Mouse (Mus musculus) kidney, embryonic 15.5 days (tissue): ENCODE results near the gene Cdk8. TPM values are rescaled to one million over a fixed set of nuclear protein-coding genes. Genes with fewer than 3 reads are reported as not detected.

Experiments used
- ATAC-seq: fragments of 200-750 bp; cut with Nextera tagmentation; replicated peaks from 2 replicates; pipeline ENCODE4 v1.8.0; 2017; ENCODE audit warnings: moderate TSS enrichment; ENCODE audit not compliant: low FRiP score
- H3K27ac ChIP-seq: fragments of 300-500 bp; sonication (generic); 2 replicates; pipeline ENCODE4 v1.5.1; 2015; ENCODE audit warnings: mild to moderate bottlenecking, inconsistent platforms
- H3K27me3 ChIP-seq: fragments of 300-500 bp; sonication (generic); 2 replicates; pipeline ENCODE4 v1.6.1; 2015; ENCODE audit warnings: inconsistent platforms
- H3K36me3 ChIP-seq: fragments of 300-500 bp; sonication (generic); 2 replicates; pipeline ENCODE4 v1.6.1; 2015; ENCODE audit warnings: inconsistent platforms
- H3K4me1 ChIP-seq: fragments of 300-500 bp; sonication (generic); 2 replicates; pipeline ENCODE4 v1.6.1; 2015; ENCODE audit warnings: inconsistent platforms
- H3K4me2 ChIP-seq: fragments of 300-500 bp; sonication (generic); 2 replicates; pipeline ENCODE4 v1.6.1; 2015; ENCODE audit warnings: moderate library complexity, mild to moderate bottlenecking, inconsistent platforms
- H3K4me3 ChIP-seq: fragments of 300-500 bp; sonication (generic); replicated peaks from 2 replicates; pipeline ENCODE4 v1.5.1; 2015; ENCODE audit warnings: mild to moderate bottlenecking, inconsistent platforms
- H3K9ac ChIP-seq: fragments of 300-500 bp; sonication (generic); 2 replicates; pipeline ENCODE4 v1.6.1; 2015; ENCODE audit warnings: mild to moderate bottlenecking, inconsistent platforms
- H3K9me3 ChIP-seq: fragments of 300-500 bp; sonication (generic); replicated peaks from 2 replicates; pipeline ENCODE4 v1.6.1; 2016; ENCODE audit warnings: inconsistent platforms
- WGBS: fragments of 180-500 bp; shearing (Covaris S2); methylation state at CpG from one replicate; pipeline ENCODE4 v1.1.7; 2015; ENCODE audit warnings: mixed read lengths; 5-methylcytosine and 5-hydroxymethylcytosine counted together
- polyA plus RNA-seq: library from polyadenylated mRNA; unstranded; fragments of >200 nt; fragmentation: Nextera tagmentation; extraction: Ambion mirVana; gene quantifications from 2 replicates; pipeline ENCODE4 v1.2.1, GENCODE M21; 2015

The Cdk8 gene
- polyA plus RNA-seq, 1 experiment from 2014 or later: 19.0 TPM

- H3K27ac ChIP-seq: no peak overlapping the region
These were observed 57.0 kb downstream of the Cdk8 start for GRCm38 (mm10) chr5:146288048-146288501.

GRCm38 (mm10) chr5:146289921-146290320 is 58.9 kb downstream of the Cdk8 start:
- no peaks in the 10 kb centered on the region for H3K9me3 ChIP-seq
- H3K9ac ChIP-seq: no peak overlapping the region
- H3K36me3 ChIP-seq: peaks cover 62% of the 10 kb centered on the region
- ATAC-seq: peak; percentile 50; the same call in 1 of the 2 replicates
- 62% methylated on average over 7 of the region's 7 CpGs for WGBS
- H3K4me1 ChIP-seq: 0 out of 2 replicates have a peak, but pooled peaks cover 3% of the 10 kb centered on the region
- H3K4me3 ChIP-seq: no peak overlapping the region
- no peak overlapping the region for H3K4me2 ChIP-seq
- H3K27me3 ChIP-seq: no peaks in the 10 kb centered on the region
- H3K27ac ChIP-seq: 0 out of 2 replicates have a peak overlapping the region, but pooled peaks have one; percentile 28

More at GRCm38 (mm10) chr5:146288048-146288501, 57.0 kb downstream of the Cdk8 start:
- Histone ChIP-seq H3K9me3 (no peaks in the 10 kb centered on the region), H3K27me3 (no peaks in the 10 kb centered on the region), H3K9ac (no peak overlapping the region), H3K4me1 (0 out of 2 replicates have a peak, but pooled peaks cover 3% of the 10 kb centered on the region), H3K4me2 (no peak overlapping the region), H3K36me3 (peaks cover 70% of the 10 kb centered on the region), H3K4me3 (no peak overlapping the region)
- 87% methylated on average over 13 of the region's 13 CpGs for WGBS
- no peak for ATAC-seq

- 0 out of 2 replicates have a peak overlapping the region, but pooled peaks have one; percentile 28 for H3K27ac ChIP-seq
- H3K4me3 ChIP-seq: no peak overlapping the region
These were observed 59.4 kb downstream of the Cdk8 start for GRCm38 (mm10) chr5:146290446-146290845.

GRCm38 (mm10) chr5:146291560-146291959 is 60.5 kb downstream of the Cdk8 start:
- Histone ChIP-seq H3K4me2 (no peak overlapping the region), H3K9me3 (no peaks in the 10 kb centered on the region), H3K9ac (no peak overlapping the region), H3K27ac (no peak overlapping the region), H3K4me1 (0 out of 2 replicates have a peak, but pooled peaks cover 3% of the 10 kb centered on the region), H3K36me3 (peaks cover 55% of the 10 kb centered on the region), H3K4me3 (no peak overlapping the region), H3K27me3 (no peaks in the 10 kb centered on the region)
- 87% methylated on average over 5 of the region's 5 CpGs for WGBS
- ATAC-seq: no peak

More at GRCm38 (mm10) chr5:146290446-146290845, 59.4 kb downstream of the Cdk8 start:
- peaks cover 58% of the 10 kb centered on the region for H3K36me3 ChIP-seq
- no peak overlapping the region for H3K4me2 ChIP-seq
- H3K27me3 ChIP-seq: no peaks in the 10 kb centered on the region
- H3K9ac ChIP-seq: no peak overlapping the region
- no peaks in the 10 kb centered on the region for H3K9me3 ChIP-seq
- 0 out of 2 replicates have a peak, but pooled peaks have one; percentile 27 for ATAC-seq
- 0 out of 2 replicates have a peak, but pooled peaks cover 3% of the 10 kb centered on the region for H3K4me1 ChIP-seq
- WGBS: 76% methylated on average over 5 of the region's 5 CpGs

- H3K4me2 ChIP-seq: no peak overlapping the region
- no peak overlapping the region for H3K4me3 ChIP-seq
- no peaks in the 10 kb centered on the region for H3K27me3 ChIP-seq
- ATAC-seq: no peak
- H3K9me3 ChIP-seq: no peaks in the 10 kb centered on the region
- WGBS: 89% methylated on average over 5 of the region's 5 CpGs
- peaks cover 54% of the 10 kb centered on the region for H3K36me3 ChIP-seq
- no peak overlapping the region for H3K27ac ChIP-seq
- 0 out of 2 replicates have a peak, but pooled peaks cover 3% of the 10 kb centered on the region for H3K4me1 ChIP-seq
- no peak overlapping the region for H3K9ac ChIP-seq
These were observed 62.1 kb downstream of the Cdk8 start for GRCm38 (mm10) chr5:146292896-146293680.

GRCm38 (mm10) chr5:146293919-146294700 is 63.1 kb downstream of the Cdk8 start:
- Histone ChIP-seq H3K4me1 (peaks cover 10% of the 10 kb centered on the region; the same call in 1 of the 2 replicates), H3K4me3 (no peak overlapping the region), H3K9ac (no peak overlapping the region), H3K36me3 (peaks cover 56% of the 10 kb centered on the region), H3K9me3 (no peaks in the 10 kb centered on the region), H3K4me2 (no peak overlapping the region), H3K27ac (0 out of 2 replicates have a peak overlapping the region, but pooled peaks have one; percentile 14), H3K27me3 (no peaks in the 10 kb centered on the region)
- 89% methylated on average over 11 of the region's 11 CpGs for WGBS
- ATAC-seq: no peak

- no peak overlapping the region for H3K4me2 ChIP-seq
- 96% methylated on average over 5 of the region's 5 CpGs for WGBS
- H3K36me3 ChIP-seq: peaks cover 57% of the 10 kb centered on the region
- ATAC-seq: no peak
- no peak overlapping the region for H3K9ac ChIP-seq
- no peaks in the 10 kb centered on the region for H3K27me3 ChIP-seq
- peaks cover 11% of the 10 kb centered on the region; the same call in 1 of the 2 replicates for H3K4me1 ChIP-seq
- H3K4me3 ChIP-seq: no peak overlapping the region
- no peak overlapping the region for H3K27ac ChIP-seq
- no peaks in the 10 kb centered on the region for H3K9me3 ChIP-seq
These were observed 63.8 kb downstream of the Cdk8 start for GRCm38 (mm10) chr5:146294834-146295233.

GRCm38 (mm10) chr5:146298807-146299519 is 67.9 kb downstream of the Cdk8 start:
- no peak for ATAC-seq
- H3K4me1 ChIP-seq: peaks cover 8% of the 10 kb centered on the region; the same call in 1 of the 2 replicates
- no peak overlapping the region for H3K4me2 ChIP-seq
- 84% methylated on average over 13 of the region's 13 CpGs for WGBS
- H3K36me3 ChIP-seq: peaks cover 67% of the 10 kb centered on the region
- H3K4me3 ChIP-seq: no peak overlapping the region
- peak overlapping the region; percentile 10; the same call in 1 of the 2 replicates for H3K27ac ChIP-seq
- no peaks in the 10 kb centered on the region for H3K27me3 ChIP-seq
- H3K9me3 ChIP-seq: no peaks in the 10 kb centered on the region
- no peak overlapping the region for H3K9ac ChIP-seq

GRCm38 (mm10) chr5:146299520-146299870 is 68.5 kb downstream of the Cdk8 start:
- no peak for ATAC-seq
- peaks cover 71% of the 10 kb centered on the region for H3K36me3 ChIP-seq
- WGBS: 82% methylated on average over 8 of the region's 8 CpGs

GRCm38 (mm10) chr5:146303470-146303869 is 72.4 kb downstream of the Cdk8 start:
- Histone ChIP-seq H3K4me1 (peaks cover 8% of the 10 kb centered on the region; the same call in 1 of the 2 replicates), H3K4me2 (no peak overlapping the region), H3K9ac (no peak overlapping the region), H3K36me3 (peaks cover 62% of the 10 kb centered on the region), H3K9me3 (no peaks in the 10 kb centered on the region), H3K27me3 (no peaks in the 10 kb centered on the region), H3K27ac (no peak overlapping the region), H3K4me3 (no peak overlapping the region)
- 81% methylated on average over 5 of the region's 5 CpGs for WGBS
- ATAC-seq: peak; percentile 9; the same call in 1 of the 2 replicates

More at GRCm38 (mm10) chr5:146299520-146299870, 68.5 kb downstream of the Cdk8 start:
- no peak overlapping the region for H3K9ac ChIP-seq
- peaks cover 8% of the 10 kb centered on the region; the same call in 1 of the 2 replicates for H3K4me1 ChIP-seq
- H3K9me3 ChIP-seq: no peaks in the 10 kb centered on the region
- no peak overlapping the region for H3K4me2 ChIP-seq
- no peaks in the 10 kb centered on the region for H3K27me3 ChIP-seq
- 0 out of 2 replicates have a peak overlapping the region, but pooled peaks have one; percentile 10 for H3K27ac ChIP-seq
- H3K4me3 ChIP-seq: no peak overlapping the region

- Histone ChIP-seq H3K4me2 (no peak overlapping the region), H3K9ac (no peak overlapping the region), H3K9me3 (no peaks in the 10 kb centered on the region), H3K4me3 (no peak overlapping the region), H3K27ac (no peak overlapping the region), H3K27me3 (no peaks in the 10 kb centered on the region), H3K36me3 (peaks cover 37% of the 10 kb centered on the region), H3K4me1 (no peaks in the 10 kb centered on the region)
- 72% methylated on average over 8 of the region's 8 CpGs for WGBS
- 0 out of 2 replicates have a peak, but pooled peaks have one; percentile 22 for ATAC-seq
These were observed 76.2 kb downstream of the Cdk8 start for GRCm38 (mm10) chr5:146307046-146307743.
